Mouse (Mus musculus) spleen, adult 12 weeks (tissue): ENCODE measurements around the gene Sema4a.

Experiments used
- DNase-seq: peaks from one replicate; pipeline ENCODE4 v3.0.0; 2022; ENCODE audit warnings: low spot score

Gene Sema4a

GRCm38 (mm10) chr3:88460983-88461696 lies at the start of gene Sema4a:
TSS of gene Sema4a (minus strand) at chr3:88461182.
- no peak for DNase-seq

- DNase-seq, result peak; percentile 83
Observed at GRCm38 (mm10) chr3:88509692-88510420, 48.9 kb upstream of the Sema4a start, which contains the start of gene Lmna. TSS of gene Lmna (minus strand) at chr3:88509956.

DNA sequence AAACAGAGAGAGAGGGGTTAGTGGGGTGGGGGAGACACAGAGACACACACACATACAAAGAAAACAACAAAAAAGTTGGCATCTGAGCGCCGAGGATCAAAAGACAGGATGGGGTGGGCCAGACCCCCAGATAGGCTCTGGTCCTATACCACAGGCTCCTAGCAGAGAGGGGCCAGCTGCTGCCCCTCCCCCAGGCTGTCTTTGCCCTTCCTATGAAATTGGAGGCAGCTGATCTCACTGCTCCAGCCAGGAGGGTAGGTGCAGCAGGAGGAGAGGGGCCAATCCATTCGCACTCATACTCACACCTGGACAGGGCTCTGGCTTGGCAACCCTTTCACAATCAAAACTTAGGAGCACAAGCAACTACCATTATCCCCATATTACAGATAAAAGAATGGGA lies 48.3 kb upstream of the Sema4a start:
- DNase-seq, result no peak

DNA sequence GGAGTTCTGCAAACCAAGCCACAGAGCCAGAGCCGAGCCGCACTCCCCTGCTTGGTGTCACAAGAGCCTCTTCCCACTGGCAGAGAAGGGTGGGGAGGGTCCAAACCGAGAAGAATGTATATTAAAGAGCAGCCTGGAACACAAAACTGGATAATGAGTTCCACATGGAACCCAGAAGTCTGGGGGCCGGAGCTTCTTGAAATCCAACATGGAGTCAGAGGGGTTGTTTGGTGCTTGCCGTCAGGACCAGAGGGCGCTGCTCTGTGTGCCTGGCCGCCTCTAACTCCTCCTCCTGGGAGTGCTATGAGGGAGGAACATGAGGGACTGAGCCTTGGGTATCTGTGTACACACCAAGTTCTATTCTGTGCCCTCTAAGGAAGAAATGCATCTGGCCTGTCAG lies 44.8 kb upstream of the Sema4a start:
- DNase-seq, result no peak

GRCm38 (mm10) chr3:88505081-88505480 lies 44.1 kb upstream of the Sema4a start:
- no peak for DNase-seq

- DNase-seq, result no peak
Observed at GRCm38 (mm10) chr3:88503881-88504746, 43.1 kb upstream of the Sema4a start.

GRCm38 (mm10) chr3:88503505-88503863 lies 42.5 kb upstream of the Sema4a start:
- no peak for DNase-seq

DNA sequence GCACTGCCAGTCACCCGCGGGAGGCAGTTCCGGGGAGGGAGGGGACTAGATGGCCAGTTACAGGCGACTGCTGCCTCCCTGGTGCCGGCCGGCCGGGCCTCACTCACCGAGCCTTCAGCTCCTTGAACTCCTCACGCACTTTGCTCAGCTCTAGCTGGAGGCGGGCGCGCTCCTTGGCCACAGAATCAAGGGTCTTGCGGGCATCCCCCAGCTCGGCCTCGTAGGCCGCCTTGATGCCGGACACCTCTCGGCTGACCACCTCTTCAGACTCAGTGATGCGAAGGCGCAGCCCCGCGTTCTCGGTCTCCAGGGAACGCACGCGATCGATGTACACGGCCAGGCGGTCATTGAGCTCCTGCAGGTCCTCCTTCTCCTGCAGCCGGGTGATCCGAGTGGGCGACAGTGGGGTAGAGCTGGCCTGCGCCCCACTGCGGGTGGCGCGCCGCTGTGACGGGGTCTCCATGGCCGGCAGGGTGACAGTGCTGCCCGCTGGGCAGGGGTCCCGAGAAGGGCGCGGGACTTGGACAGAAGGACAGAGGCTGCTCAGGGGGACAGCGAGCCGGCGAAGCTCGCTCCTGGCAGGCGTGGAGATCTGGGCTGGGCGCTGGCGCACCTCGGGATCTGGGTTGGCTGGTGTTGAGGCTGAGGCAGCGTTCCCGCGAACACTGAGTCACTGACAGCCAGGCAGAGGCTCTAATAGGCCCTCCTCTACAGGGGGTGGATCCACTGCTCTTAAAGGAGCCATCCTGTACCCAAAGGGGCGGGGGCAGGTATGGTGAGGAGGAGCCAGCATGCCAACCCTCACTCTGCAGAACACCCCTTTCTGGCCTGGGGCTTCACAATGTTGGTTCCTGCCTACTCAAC lies 41.9 kb upstream of the Sema4a start:
- peak; percentile 70 for DNase-seq

DNA sequence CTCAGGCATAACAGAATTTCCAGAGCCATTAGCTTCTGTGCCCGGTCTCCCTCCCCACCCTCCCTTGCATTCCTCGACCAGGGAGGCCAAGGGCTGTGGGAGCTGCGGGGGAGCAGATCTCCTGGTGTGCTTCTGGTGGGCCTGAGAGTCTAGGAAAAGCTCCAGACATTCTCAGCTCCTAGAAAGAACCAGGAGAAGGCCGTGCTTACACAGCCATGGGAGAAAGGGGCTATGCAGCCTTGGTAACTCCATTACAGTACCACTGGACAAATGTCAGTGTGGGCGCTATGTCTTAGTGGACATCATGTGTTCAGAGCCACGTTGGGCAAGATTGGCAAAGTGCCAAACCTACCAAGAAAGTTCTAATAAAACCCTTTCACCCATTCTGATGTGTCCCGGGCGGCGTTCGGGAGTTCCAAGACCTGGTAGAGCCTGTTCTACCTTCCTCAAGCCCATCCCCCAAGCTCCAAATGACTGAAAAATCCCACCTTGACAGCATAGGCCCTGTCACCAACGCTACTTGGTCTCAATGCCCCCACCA lies 41.1 kb upstream of the Sema4a start:
- no peak for DNase-seq

DNA sequence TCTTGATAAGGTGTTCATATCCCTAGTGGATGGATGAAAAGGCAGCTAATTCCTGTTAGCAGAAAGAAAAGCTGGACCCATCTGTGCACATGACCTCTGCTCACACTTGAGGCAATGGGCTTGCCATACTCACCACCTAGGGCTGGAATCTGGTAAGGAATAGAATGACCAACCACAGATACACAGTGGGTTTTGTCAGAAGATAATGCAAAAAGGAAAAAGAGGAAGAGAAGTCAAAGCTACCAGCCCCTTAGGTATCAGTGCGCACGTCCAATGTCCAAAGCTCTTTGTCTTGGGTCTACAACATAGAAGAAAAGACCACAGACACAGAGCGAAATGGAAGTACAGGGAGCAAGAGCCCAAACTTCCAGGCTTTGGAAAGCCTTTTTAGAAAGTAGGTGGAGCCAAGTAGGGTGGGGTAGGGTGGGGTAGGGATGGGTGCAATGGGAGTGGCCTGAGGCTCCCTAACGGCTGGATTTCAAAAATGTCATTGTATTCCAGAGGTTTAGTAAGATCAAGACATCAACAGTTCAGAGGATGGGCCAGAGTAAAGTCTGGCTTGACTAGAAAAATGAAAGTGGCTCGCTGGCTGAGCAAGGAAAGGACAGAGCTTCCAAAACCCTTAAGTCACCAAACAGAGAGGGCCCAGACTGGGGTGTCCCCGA lies 40.5 kb upstream of the Sema4a start:
- no peak for DNase-seq

DNA sequence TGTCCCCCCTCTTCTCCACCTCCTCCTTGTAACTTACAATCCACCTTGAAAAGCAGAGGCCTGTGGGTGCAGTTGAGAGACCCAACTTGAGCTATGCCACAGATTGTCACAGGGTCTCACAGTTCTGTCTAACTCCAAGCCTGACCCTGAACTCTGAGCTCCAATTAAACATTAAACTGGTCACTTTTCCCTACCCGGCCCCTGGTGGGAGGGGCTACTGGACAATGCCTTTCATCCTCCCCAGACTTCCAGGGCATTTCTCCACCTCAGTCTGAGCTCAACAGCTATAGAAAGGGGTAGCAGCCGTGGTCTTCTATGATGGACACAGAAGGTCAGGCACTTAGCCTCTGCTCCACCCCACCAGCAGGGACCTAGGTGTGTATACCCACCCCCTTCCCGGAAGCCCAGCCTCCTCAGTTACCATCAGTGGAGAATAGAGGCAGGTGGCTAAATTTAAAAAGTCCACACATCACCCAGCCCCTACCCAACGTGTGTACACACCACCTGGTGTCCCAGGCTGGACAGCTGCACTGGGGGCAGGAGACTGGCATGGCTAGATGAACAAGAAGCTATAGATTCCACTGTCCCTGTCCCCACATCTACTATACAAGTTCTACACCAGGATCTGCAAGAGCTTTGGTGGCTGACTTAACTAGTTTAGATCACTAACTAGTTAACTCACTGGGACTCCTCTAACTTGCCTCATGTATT lies 39.8 kb upstream of the Sema4a start:
- DNase-seq, result no peak

- DNase-seq, result no peak
Observed at GRCm38 (mm10) chr3:88500087-88500486, 39.1 kb upstream of the Sema4a start.

- DNase-seq, result no peak
Observed at GRCm38 (mm10) chr3:88499580-88499979, 38.6 kb upstream of the Sema4a start.

DNA sequence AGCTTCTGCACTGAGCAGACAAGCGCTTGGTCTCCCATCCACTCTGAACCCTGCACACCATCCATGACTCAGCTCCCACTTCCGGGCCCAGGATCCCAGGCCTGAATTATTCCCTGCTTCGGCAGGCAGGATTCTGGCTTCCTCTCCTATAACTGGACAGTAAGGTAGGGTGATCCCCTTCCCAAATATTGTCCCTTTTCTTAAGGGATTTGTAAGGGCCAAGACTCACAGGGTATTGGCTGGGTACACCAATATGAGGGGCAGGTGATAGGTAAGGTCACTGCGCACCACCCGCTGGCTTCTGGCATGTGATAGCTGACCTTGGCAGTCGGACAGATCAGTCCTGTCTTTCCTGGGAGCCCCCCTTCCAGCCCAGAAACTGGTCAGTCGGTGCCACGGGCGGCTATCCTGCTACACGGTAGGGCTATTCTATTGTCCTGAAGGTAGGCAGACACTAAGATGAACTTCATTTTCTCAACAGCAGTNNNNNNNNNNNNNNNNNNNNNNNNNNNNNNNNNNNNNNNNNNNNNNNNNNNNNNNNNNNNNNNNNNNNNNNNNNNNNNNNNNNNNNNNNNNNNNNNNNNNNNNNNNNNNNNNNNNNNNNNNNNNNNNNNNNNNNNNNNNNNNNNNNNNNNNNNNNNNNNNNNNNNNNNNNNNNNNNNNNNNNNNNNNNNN lies 34.9 kb upstream of the Sema4a start:
- DNase-seq, result no peak

- peak; percentile 57 for DNase-seq
Observed at GRCm38 (mm10) chr3:88494836-88495628, 34.0 kb upstream of the Sema4a start.

DNA sequence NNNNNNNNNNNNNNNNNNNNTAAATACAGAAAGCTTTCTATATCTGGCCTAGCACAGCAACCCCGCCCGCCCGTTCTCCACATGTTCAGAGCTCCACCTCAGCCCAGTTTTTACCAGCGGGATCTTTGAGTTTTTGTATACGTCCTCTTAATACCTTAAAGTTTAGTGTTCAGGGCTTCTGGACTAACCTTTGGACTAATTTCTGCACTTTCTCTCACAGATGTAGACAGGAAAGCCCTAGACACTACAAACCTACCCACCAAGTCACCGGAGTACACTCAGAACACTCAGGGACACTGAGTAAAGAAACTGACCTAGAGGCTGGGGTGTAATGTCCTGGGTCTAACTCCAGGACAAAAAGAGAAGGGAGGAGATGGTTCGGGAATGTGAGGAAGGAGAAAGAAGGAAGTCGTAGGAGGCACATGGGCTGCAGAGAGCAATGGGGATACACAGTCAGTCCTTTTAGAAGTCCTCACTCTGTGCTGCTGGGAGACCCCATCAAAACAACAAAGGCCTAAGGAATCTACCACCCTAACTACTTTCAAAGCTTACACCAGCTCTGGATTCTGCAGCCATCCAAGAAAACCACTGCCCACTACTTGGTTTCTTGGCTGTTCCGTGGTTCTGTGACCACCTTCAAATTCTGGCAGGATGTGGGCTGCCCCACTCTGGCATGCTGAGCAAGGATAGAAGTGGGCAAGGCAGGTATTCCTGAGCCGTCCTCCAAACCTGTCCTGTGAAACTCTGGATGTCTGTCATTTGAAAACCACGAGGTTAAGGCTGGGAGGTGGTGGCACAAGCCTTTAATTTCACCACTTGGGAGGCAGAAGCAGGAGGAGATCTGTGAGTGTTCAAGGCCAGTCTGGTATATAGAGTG lies 33.0 kb upstream of the Sema4a start:
- no peak for DNase-seq

DNA sequence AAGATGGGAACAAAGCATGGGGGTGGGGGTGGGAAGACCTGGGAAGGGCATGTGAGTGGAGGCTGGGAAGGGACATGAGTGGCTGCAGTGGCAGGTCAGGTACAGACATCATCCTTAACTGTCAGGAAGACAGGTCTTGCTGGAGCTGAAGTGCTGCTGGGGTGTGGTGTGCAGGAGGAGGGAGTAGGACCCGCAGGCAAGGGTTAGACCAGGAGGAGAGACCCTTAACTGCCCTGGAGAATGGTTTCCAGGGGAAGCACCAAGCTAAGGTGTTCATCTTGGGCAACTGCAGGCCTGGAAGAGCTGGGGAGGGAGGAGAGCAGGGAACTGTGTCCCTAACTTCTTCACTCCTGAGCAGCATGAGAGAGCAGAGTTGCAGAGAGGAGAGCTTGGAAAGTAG lies 26.4 kb upstream of the Sema4a start:
- no peak for DNase-seq

GRCm38 (mm10) chr3:88486887-88487286 lies 25.9 kb upstream of the Sema4a start:
- no peak for DNase-seq
